Mouse (Mus musculus) megakaryocyte, embryonic 14.5 days (primary cell): ENCODE data around the gene Zfand3.

Source experiments
- FLI1 ChIP-seq: IDR thresholded peaks from 2 replicates; pipeline ENCODE4 v1.6.1; 2012; ENCODE audit warnings: low read length, inconsistent platforms, mixed read lengths
- GATA1 ChIP-seq: IDR thresholded peaks from 3 replicates; pipeline ENCODE4 v1.6.1; 2012; ENCODE audit warnings: mixed read lengths, low read length, inconsistent platforms, borderline replicate concordance

- TF ChIP-seq GATA1 = no peak
- TF ChIP-seq FLI1 = no peak
Observed at GRCm38 (mm10) chr17:30024651-30025050, 20.1 kb downstream of the Zfand3 start.
